Mouse (Mus musculus) bone marrow, adult 2 months (tissue): Measurements from ENCODE around the gene Ptpn21.

Source experiments
- CTCF ChIP-seq: fragments of 200-500 bp; IDR thresholded peaks from 2 replicates; pipeline ENCODE4 v1.5.1; 2011; ENCODE audit warnings: low read length, control low read depth; ENCODE audit not compliant: control insufficient read depth, insufficient read depth
- POLR2A ChIP-seq: fragments of 200-500 bp; IDR thresholded peaks from 2 replicates; pipeline ENCODE4 v1.6.1; 2011; ENCODE audit warnings: low read depth, mild to moderate bottlenecking, control low read depth, low read length, borderline replicate concordance; ENCODE audit not compliant: control insufficient read depth

GRCm38 (mm10) chr12:98716142-98716541, 21.1 kb downstream of the Ptpn21 start:
- TF ChIP-seq POLR2A (no peak), CTCF (no peak)
